Mouse (Mus musculus) kidney, embryonic 14.5 days (tissue): ENCODE data around the gene Cdc6. TPM values are rescaled to one million over a fixed set of nuclear protein-coding genes. Genes with fewer than 3 reads are reported as not detected.

Source experiments
- ATAC-seq: fragments of 200-750 bp; cut with Nextera tagmentation; 2 replicates; pipeline ENCODE4 v1.8.0; 2017; ENCODE audit warnings: moderate number of reproducible peaks, mild to moderate bottlenecking, moderate TSS enrichment, moderate library complexity; ENCODE audit not compliant: low FRiP score, low TSS enrichment
- H3K27ac ChIP-seq: fragments of 300-500 bp; sonication (generic); 2 replicates; pipeline ENCODE4 v1.5.1; 2014; ENCODE audit warnings: low read depth, mild to moderate bottlenecking, low read length, moderate library complexity, mixed read lengths
- H3K27me3 ChIP-seq: fragments of 300-500 bp; sonication (generic); 2 replicates; pipeline ENCODE4 v1.6.1; 2014; ENCODE audit warnings: mild to moderate bottlenecking, low read length; ENCODE audit not compliant: control insufficient read depth, insufficient read depth
- H3K36me3 ChIP-seq: fragments of 300-500 bp; sonication (generic); 2 replicates; pipeline ENCODE4 v1.6.1; 2014; ENCODE audit warnings: low read length, mixed read lengths; ENCODE audit not compliant: control insufficient read depth, insufficient read depth
- H3K4me1 ChIP-seq: fragments of 300-500 bp; sonication (generic); 2 replicates; pipeline ENCODE4 v1.6.1; 2014; ENCODE audit warnings: low read length, mixed read lengths; ENCODE audit not compliant: control insufficient read depth, insufficient read depth
- H3K4me2 ChIP-seq: fragments of 300-500 bp; sonication (generic); replicated peaks from 2 replicates; pipeline ENCODE4 v1.6.1; 2014; ENCODE audit warnings: low read depth, mild to moderate bottlenecking, low read length
- H3K4me3 ChIP-seq: fragments of 300-500 bp; sonication (generic); 2 replicates; pipeline ENCODE4 v1.5.1; 2014; ENCODE audit warnings: mild to moderate bottlenecking, low read length
- H3K9ac ChIP-seq: fragments of 300-500 bp; sonication (generic); 2 replicates; pipeline ENCODE4 v1.6.1; 2014; ENCODE audit warnings: low read depth, mild to moderate bottlenecking, low read length, moderate library complexity
- H3K9me3 ChIP-seq: fragments of 300-500 bp; sonication (generic); 2 replicates; pipeline ENCODE4 v1.6.1; 2016; ENCODE audit warnings: low read length; ENCODE audit not compliant: control insufficient read depth
- WGBS: fragments of 180-500 bp; shearing (Covaris S2); extraction: QIAGEN DNeasy Blood & Tissue Kit; methylation state at CpG from one replicate; pipeline ENCODE4 v1.1.7; 2014; 5-methylcytosine and 5-hydroxymethylcytosine counted together
- polyA plus RNA-seq: library from polyadenylated mRNA; unstranded; fragments of >200 nt; fragmentation: Nextera tagmentation; extraction: Ambion mirVana; gene quantifications from 2 replicates; pipeline ENCODE4 v1.2.1, GENCODE M21; 2014

Gene Cdc6
- polyA plus RNA-seq, 1 experiment from 2014 or later = 44.1 TPM

GRCm38 (mm10) chr11:98872040-98872439 is 35.6 kb upstream of the Cdc6 start:
- Histone ChIP-seq H3K27me3 (no peaks in the 10 kb centered on the region), H3K27ac (no peak overlapping the region), H3K4me3 (no peak overlapping the region), H3K4me1 (peaks cover 3% of the 10 kb centered on the region; the same call in 1 of the 2 replicates), H3K9ac (no peak overlapping the region), H3K9me3 (no peaks in the 10 kb centered on the region), H3K36me3 (peaks cover 39% of the 10 kb centered on the region), H3K4me2 (no peak overlapping the region)
- no peak for ATAC-seq
- 86% methylated on average over 4 of the region's 4 CpGs for WGBS

GRCm38 (mm10) chr11:98873900-98874299 is 33.7 kb upstream of the Cdc6 start:
- Histone ChIP-seq H3K9ac (no peak overlapping the region), H3K9me3 (no peaks in the 10 kb centered on the region), H3K4me1 (peaks cover 3% of the 10 kb centered on the region; the same call in 1 of the 2 replicates), H3K27me3 (no peaks in the 10 kb centered on the region), H3K4me3 (no peak overlapping the region), H3K4me2 (no peak overlapping the region), H3K27ac (no peak overlapping the region), H3K36me3 (peaks cover 21% of the 10 kb centered on the region; the same call in 1 of the 2 replicates)
- no peak for ATAC-seq
- WGBS = 91% methylated on average over 9 of the region's 9 CpGs

- peaks cover 8% of the 10 kb centered on the region; the same call in 1 of the 2 replicates for H3K36me3 ChIP-seq
- H3K4me1 ChIP-seq = peaks cover 3% of the 10 kb centered on the region; the same call in 1 of the 2 replicates
- H3K4me2 ChIP-seq = no peak overlapping the region
- no peak for ATAC-seq
- 65% methylated on average over 9 of the region's 9 CpGs for WGBS
- no peak overlapping the region for H3K27ac ChIP-seq
- H3K9me3 ChIP-seq = no peaks in the 10 kb centered on the region
- H3K4me3 ChIP-seq = no peak overlapping the region
- H3K9ac ChIP-seq = 0 out of 2 replicates have a peak overlapping the region, but pooled peaks have one; percentile 19
- no peaks in the 10 kb centered on the region for H3K27me3 ChIP-seq
These were observed 30.6 kb upstream of the Cdc6 start for GRCm38 (mm10) chr11:98877001-98877400.

- H3K9me3 ChIP-seq = no peaks in the 10 kb centered on the region
- H3K27ac ChIP-seq = no peak overlapping the region
These were observed 19.9 kb upstream of the Cdc6 start for GRCm38 (mm10) chr11:98887703-98888102.

GRCm38 (mm10) chr11:98889077-98889476 is 18.5 kb upstream of the Cdc6 start:
- Histone ChIP-seq H3K4me1 (no peaks in the 10 kb centered on the region), H3K27me3 (no peaks in the 10 kb centered on the region), H3K4me2 (no peak overlapping the region), H3K27ac (no peak overlapping the region), H3K4me3 (no peak overlapping the region), H3K9ac (no peak overlapping the region), H3K9me3 (no peaks in the 10 kb centered on the region), H3K36me3 (peaks cover 80% of the 10 kb centered on the region)
- WGBS = 95% methylated on average over 4 of the region's 4 CpGs
- no peak for ATAC-seq

More at GRCm38 (mm10) chr11:98887703-98888102, 19.9 kb upstream of the Cdc6 start:
- H3K4me1 ChIP-seq = no peaks in the 10 kb centered on the region
- peaks cover 67% of the 10 kb centered on the region for H3K36me3 ChIP-seq
- H3K4me3 ChIP-seq = no peak overlapping the region
- no peaks in the 10 kb centered on the region for H3K27me3 ChIP-seq
- no peak overlapping the region for H3K9ac ChIP-seq
- no peak for ATAC-seq
- no peak overlapping the region for H3K4me2 ChIP-seq
- 94% methylated on average over 3 of the region's 3 CpGs for WGBS

GRCm38 (mm10) chr11:98889977-98890376 is 17.6 kb upstream of the Cdc6 start:
- Histone ChIP-seq H3K9ac (no peak overlapping the region), H3K9me3 (no peaks in the 10 kb centered on the region), H3K4me2 (no peak overlapping the region), H3K4me1 (no peaks in the 10 kb centered on the region), H3K27me3 (no peaks in the 10 kb centered on the region), H3K27ac (no peak overlapping the region), H3K36me3 (peaks cover 84% of the 10 kb centered on the region), H3K4me3 (no peak overlapping the region)
- WGBS = 95% methylated on average over 5 of the region's 5 CpGs
- no peak for ATAC-seq

- Histone ChIP-seq H3K9ac (no peak overlapping the region), H3K9me3 (no peaks in the 10 kb centered on the region), H3K4me1 (no peaks in the 10 kb centered on the region), H3K27ac (no peak overlapping the region), H3K36me3 (peaks cover 88% of the 10 kb centered on the region), H3K4me2 (no peak overlapping the region), H3K27me3 (no peaks in the 10 kb centered on the region), H3K4me3 (no peak overlapping the region)
- WGBS = 66% methylated on average over 5 of the region's 5 CpGs
- peak; percentile 20; the same call in 1 of the 2 replicates for ATAC-seq
These were observed 15.2 kb upstream of the Cdc6 start for GRCm38 (mm10) chr11:98892426-98892825.

GRCm38 (mm10) chr11:98900529-98901125 is 7.0 kb upstream of the Cdc6 start:
- H3K36me3 ChIP-seq = peaks cover 57% of the 10 kb centered on the region
- 78% methylated on average over 12 of the region's 12 CpGs for WGBS

GRCm38 (mm10) chr11:98902621-98903245 is 4.9 kb upstream of the Cdc6 start:
- H3K4me2 ChIP-seq = 0 out of 2 replicates have a peak overlapping the region, but pooled peaks have one; percentile 2
- peak overlapping the region; percentile 79 for H3K27ac ChIP-seq
- H3K36me3 ChIP-seq = peaks cover 36% of the 10 kb centered on the region
- H3K9ac ChIP-seq = no peak overlapping the region
- ATAC-seq = peak; percentile 13; the same call in 1 of the 2 replicates
- no peak overlapping the region for H3K4me3 ChIP-seq
- H3K9me3 ChIP-seq = no peaks in the 10 kb centered on the region
- no peaks in the 10 kb centered on the region for H3K27me3 ChIP-seq
- H3K4me1 ChIP-seq = peaks cover 20% of the 10 kb centered on the region
- WGBS = 9% methylated on average over 10 of the region's 10 CpGs

More at GRCm38 (mm10) chr11:98900529-98901125, 7.0 kb upstream of the Cdc6 start:
- Histone ChIP-seq H3K4me1 (peaks cover 15% of the 10 kb centered on the region), H3K9ac (no peak overlapping the region), H3K9me3 (no peaks in the 10 kb centered on the region), H3K4me3 (no peak overlapping the region), H3K27me3 (no peaks in the 10 kb centered on the region), H3K4me2 (no peak overlapping the region), H3K27ac (no peak overlapping the region)
- ATAC-seq = no peak
